Mouse (Mus musculus): ENCODE results near the gene Gm38431. TPM values are rescaled to one million over a fixed set of nuclear protein-coding genes. Genes with fewer than 3 reads are reported as not detected.

Gm38431 gene
- total and polyA plus RNA-seq, 3 experiments = 0.90 to 74.0 (median 2.5) TPM

- no peak for DNase-seq
Observed at GRCm38 (mm10) chr9:21018600-21018999, 73.2 kb downstream of the Gm38431 start.

Small RNA genes within 50 kb of the gene (microRNA-seq; reads per million reads assigned to microRNA genes)
- gene Mir1900 (0 reads per million in 2 experiments), gene Mir7082 (0.22 to 1.7 reads per million in 2 experiments)

Other genes with a start within 250 kb of the Gm38431 start
- 10 to 100 TPM; 19.4 to 20.1 TPM for gene A230050P20Rik, start 223.4 kb downstream of the Gm38431 start, total RNA-seq (2021)
- 140 and 164 TPM in 2 replicates for gene A230050P20Rik, start 223.4 kb downstream of the Gm38431 start, polyA plus RNA-seq (2012; rRNA removed)
- gene Angptl6, start 212.3 kb downstream of the Gm38431 start, total RNA-seq (2021) = 1 to 10 TPM; 3.3 TPM
- gene Angptl6, start 212.3 kb downstream of the Gm38431 start, polyA plus RNA-seq (2012; rRNA removed) = 4.0 and 6.5 TPM in 2 replicates
- 10 to 100 TPM; 27.6 to 44.4 TPM for gene Ppan, start 203.8 kb downstream of the Gm38431 start, total RNA-seq (2021)
- 128 and 140 TPM in 2 replicates for gene Ppan, start 203.8 kb downstream of the Gm38431 start, polyA plus RNA-seq (2012; rRNA removed)
- 100 to 1,000 TPM; 156 to 170 TPM for gene Eif3g, start 193.4 kb downstream of the Gm38431 start, total RNA-seq (2021)
- 123 and 133 TPM in 2 replicates for gene Eif3g, start 193.4 kb downstream of the Gm38431 start, polyA plus RNA-seq (2012; rRNA removed)
- gene Dnmt1, start 132.1 kb downstream of the Gm38431 start, total RNA-seq (2021) = 10 to 100 TPM; 43.0 to 44.0 TPM
- 29.6 and 29.8 TPM in 2 replicates for gene Dnmt1, start 132.1 kb downstream of the Gm38431 start, polyA plus RNA-seq (2012; rRNA removed)
- gene S1pr2, start 115.2 kb downstream of the Gm38431 start, total RNA-seq (2021) = 10 to 100 TPM; 20.4 to 26.6 TPM
- gene S1pr2, start 115.2 kb downstream of the Gm38431 start, polyA plus RNA-seq (2012; rRNA removed) = 14.8 and 15.7 TPM in 2 replicates
- gene Mrpl4, start 89.3 kb downstream of the Gm38431 start, total RNA-seq (2021) = 100 to 1,000 TPM; 120 to 130 TPM
- 245 and 270 TPM in 2 replicates for gene Mrpl4, start 89.3 kb downstream of the Gm38431 start, polyA plus RNA-seq (2012; rRNA removed)
- gene Icam1, start 76.0 kb downstream of the Gm38431 start, total RNA-seq (2021) = 10 to 100 TPM; 10.8 to 19.1 TPM
- 7.5 and 8.3 TPM in 2 replicates for gene Icam1, start 76.0 kb downstream of the Gm38431 start, polyA plus RNA-seq (2012; rRNA removed)
- 1 to 10 TPM; 1.1 to 5.1 TPM for gene Icam4, start 62.6 kb downstream of the Gm38431 start, total RNA-seq (2021)
- 1.9 and 2.7 TPM in 2 replicates for gene Icam4, start 62.6 kb downstream of the Gm38431 start, polyA plus RNA-seq (2012; rRNA removed)
- under 1 TPM; 0.17 to 0.31 TPM for gene Icam5, start 59.9 kb downstream of the Gm38431 start, total RNA-seq (2021)
- 0.41 and 0.48 TPM in 2 replicates for gene Icam5, start 59.9 kb downstream of the Gm38431 start, polyA plus RNA-seq (2012; rRNA removed)
- not detected for gene Zglp1, start 24.9 kb downstream of the Gm38431 start, total RNA-seq (2021)
- not detected in 2 replicates for gene Zglp1, start 24.9 kb downstream of the Gm38431 start, polyA plus RNA-seq (2012; rRNA removed)
- under 1 TPM; 0.24 to 0.43 TPM for gene Gm49373, start 18.9 kb downstream of the Gm38431 start, total RNA-seq (2021)
- gene Gm49373, start 18.9 kb downstream of the Gm38431 start, polyA plus RNA-seq (2012; rRNA removed) = 0.18 and 0.19 TPM in 2 replicates
- 10 to 100 TPM; 40.7 to 48.6 TPM for gene Fdx1l, start 18.4 kb downstream of the Gm38431 start, total RNA-seq (2021)
- gene Fdx1l, start 18.4 kb downstream of the Gm38431 start, polyA plus RNA-seq (2012; rRNA removed) = 59.6 and 86.5 TPM in 2 replicates
- 10 to 100 TPM; 50.8 to 53.4 TPM for gene Raver1, start within 50 bp of the Gm38431 start, total RNA-seq (2021)
- gene Raver1, start within 50 bp of the Gm38431 start, polyA plus RNA-seq (2012; rRNA removed) = 52.8 and 76.4 TPM in 2 replicates
- gene Tyk2, start 39.2 kb upstream of the Gm38431 start, total RNA-seq (2021) = 10 to 100 TPM; 12.7 to 14.6 TPM
- gene Tyk2, start 39.2 kb upstream of the Gm38431 start, polyA plus RNA-seq (2012; rRNA removed) = 23.5 and 25.8 TPM in 2 replicates
- gene Cdc37, start 58.0 kb upstream of the Gm38431 start, total RNA-seq (2021) = 100 to 1,000 TPM; 179 to 202 TPM
- 58.3 and 59.0 TPM in 2 replicates for gene Cdc37, start 58.0 kb upstream of the Gm38431 start, polyA plus RNA-seq (2012; rRNA removed)
- gene Pde4a, start 73.7 kb upstream of the Gm38431 start, total RNA-seq (2021) = 10 to 100 TPM in 1 of 2 experiments, 1 to 10 TPM in 1; 8.8 to 17.7 TPM
- 13.2 and 15.6 TPM in 2 replicates for gene Pde4a, start 73.7 kb upstream of the Gm38431 start, polyA plus RNA-seq (2012; rRNA removed)
- gene Keap1, start 147.4 kb upstream of the Gm38431 start, total RNA-seq (2021) = 10 to 100 TPM; 36.6 to 56.5 TPM
- gene Keap1, start 147.4 kb upstream of the Gm38431 start, polyA plus RNA-seq (2012; rRNA removed) = 132 and 142 TPM in 2 replicates
- 1 to 10 TPM in 1 of 2 experiments, under 1 TPM in 1; 0.66 to 1.9 TPM for gene S1pr5, start 156.4 kb upstream of the Gm38431 start, total RNA-seq (2021)
- gene S1pr5, start 156.4 kb upstream of the Gm38431 start, polyA plus RNA-seq (2012; rRNA removed) = 1.2 and 1.4 TPM in 2 replicates
- 10 to 100 TPM; 25.9 to 47.0 TPM for gene Atg4d, start 173.3 kb upstream of the Gm38431 start, total RNA-seq (2021)
- 36.2 and 42.9 TPM in 2 replicates for gene Atg4d, start 173.3 kb upstream of the Gm38431 start, polyA plus RNA-seq (2012; rRNA removed)
- 10 to 100 TPM; 27.3 to 38.5 TPM for gene Kri1, start 196.0 kb upstream of the Gm38431 start, total RNA-seq (2021)
- gene Kri1, start 196.0 kb upstream of the Gm38431 start, polyA plus RNA-seq (2012; rRNA removed) = 11.7 and 14.4 TPM in 2 replicates
- gene Cdkn2d, start 199.4 kb upstream of the Gm38431 start, total RNA-seq (2021) = 10 to 100 TPM in 1 of 2 experiments, 1 to 10 TPM in 1; 6.0 to 20.3 TPM
- gene Cdkn2d, start 199.4 kb upstream of the Gm38431 start, polyA plus RNA-seq (2012; rRNA removed) = 36.0 and 42.9 TPM in 2 replicates
- not detected for gene Ap1m2, start 220.3 kb upstream of the Gm38431 start, total RNA-seq (2021)
- gene Ap1m2, start 220.3 kb upstream of the Gm38431 start, polyA plus RNA-seq (2012; rRNA removed) = not detected in 2 replicates
- 10 to 100 TPM; 30.9 to 56.0 TPM for gene Slc44a2, start 228.7 kb upstream of the Gm38431 start, total RNA-seq (2021)
- gene Slc44a2, start 228.7 kb upstream of the Gm38431 start, polyA plus RNA-seq (2012; rRNA removed) = 27.1 and 27.2 TPM in 2 replicates